Mouse (Mus musculus) liver, postnatal 0 days (tissue): ENCODE measurements around the gene Rbm20.

Experiments used
- CTCF ChIP-seq: sonication (generic); IDR thresholded peaks from 2 replicates; pipeline ENCODE4 v1.5.1; 2016; ENCODE audit warnings: antibody characterized with exemption, low read depth
- EP300 ChIP-seq: IDR thresholded peaks from 2 replicates; pipeline ENCODE4 v1.6.1; 2016; ENCODE audit warnings: antibody characterized with exemption, low read depth, mild to moderate bottlenecking

GRCm38 (mm10) chr19:53712297-53713025, 35.4 kb downstream of the Rbm20 start:
- TF ChIP-seq EP300 (no peak), CTCF (no peak)
